Mouse (Mus musculus) hindbrain, embryonic 10.5 days (tissue): Measurements from ENCODE around the gene Sik3. TPM values are rescaled to one million over a fixed set of nuclear protein-coding genes. Genes with fewer than 3 reads are reported as not detected.

Source experiments
- DNase-seq: peaks from one replicate; pipeline ENCODE4 v3.0.0-alpha.2; 2017; ENCODE audit warnings: low spot score
- H3K27ac ChIP-seq: fragments of 300-500 bp; sonication (generic); 2 replicates; pipeline ENCODE4 v1.5.1; 2016; ENCODE audit warnings: mild to moderate bottlenecking, moderate library complexity
- H3K27me3 ChIP-seq: fragments of 300-500 bp; sonication (generic); 2 replicates; pipeline ENCODE4 v1.6.1; 2016; ENCODE audit warnings: mild to moderate bottlenecking; ENCODE audit not compliant: poor library complexity, insufficient read depth, severe bottlenecking
- H3K36me3 ChIP-seq: fragments of 300-500 bp; sonication (generic); 2 replicates; pipeline ENCODE4 v1.6.1; 2016; ENCODE audit warnings: mild to moderate bottlenecking, moderate library complexity
- H3K4me1 ChIP-seq: fragments of 300-500 bp; sonication (generic); replicated peaks from 2 replicates; pipeline ENCODE4 v1.6.1; 2016; ENCODE audit warnings: mild to moderate bottlenecking
- H3K4me3 ChIP-seq: fragments of 300-500 bp; sonication (generic); 2 replicates; pipeline ENCODE4 v1.5.1; 2016; ENCODE audit warnings: mild to moderate bottlenecking, moderate library complexity
- H3K9me3 ChIP-seq: fragments of 300-500 bp; sonication (generic); 2 replicates; pipeline ENCODE4 v1.6.1; 2016; ENCODE audit warnings: mild to moderate bottlenecking, moderate library complexity
- WGBS: fragments of 180-500 bp; shearing (Covaris S2); methylation state at CpG from one replicate; pipeline ENCODE4 v1.1.7; 2016; 5-methylcytosine and 5-hydroxymethylcytosine counted together
- polyA plus RNA-seq: library from polyadenylated mRNA; unstranded; fragments of >200 nt; fragmentation: Nextera tagmentation; extraction: Ambion mirVana; gene quantifications from 2 replicates; pipeline ENCODE4 v1.2.1, GENCODE M21; 2016

Sik3 gene
- polyA plus RNA-seq, 1 experiment from 2014 or later = 7.1 TPM

GRCm38 (mm10) chr9:46270782-46271181 lies 258.2 kb downstream of the Sik3 start:
- 92% methylated on average over 4 of the region's 4 CpGs for WGBS
- Histone ChIP-seq H3K4me1 (peaks cover 21% of the 10 kb centered on the region), H3K27ac (no peak overlapping the region), H3K36me3 (peaks cover 15% of the 10 kb centered on the region), H3K4me3 (no peak overlapping the region), H3K27me3 (peaks cover 36% of the 10 kb centered on the region), H3K9me3 (no peaks in the 10 kb centered on the region)
- DNase-seq = no peak

DNA sequence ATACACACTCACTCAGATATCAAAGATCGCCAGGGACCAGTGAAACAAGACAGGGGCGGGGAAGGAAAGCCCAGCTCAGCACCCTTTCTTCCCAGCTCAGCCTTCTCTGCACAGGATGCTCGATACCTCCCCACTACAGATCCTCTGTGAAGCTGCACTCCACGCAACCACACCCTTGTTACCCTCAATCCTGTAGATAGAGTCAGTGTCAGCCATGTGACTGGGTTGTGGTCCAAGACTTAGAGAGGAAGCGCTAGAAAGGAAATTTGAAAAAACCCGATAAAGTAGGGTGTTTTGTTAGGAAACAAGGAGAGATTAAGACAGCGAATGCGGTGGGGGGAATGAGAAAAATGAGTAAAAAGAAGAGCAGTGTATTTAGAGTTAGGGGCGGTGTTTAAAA lies 259.4 kb downstream of the Sik3 start:
- Histone ChIP-seq H3K36me3 (peaks cover 28% of the 10 kb centered on the region), H3K9me3 (no peaks in the 10 kb centered on the region), H3K27me3 (peaks cover 36% of the 10 kb centered on the region), H3K27ac (no peak overlapping the region), H3K4me1 (peaks cover 21% of the 10 kb centered on the region), H3K4me3 (peak overlapping the region; percentile 95; the same call in 1 of the 2 replicates)
- 84% methylated on average over 9 of the region's 9 CpGs for WGBS
- DNase-seq = no peak

GRCm38 (mm10) chr9:46272677-46273454 lies 260.2 kb downstream of the Sik3 start, which contains the start of gene Zpr1:
Gene Zpr1, plus strand, starts transcription at chr9:46273064.
- Histone ChIP-seq H3K9me3 (no peaks in the 10 kb centered on the region), H3K36me3 (peaks cover 36% of the 10 kb centered on the region), H3K27me3 (peaks cover 36% of the 10 kb centered on the region), H3K4me3 (peak within 1 kb of the TSS; percentile 95), H3K27ac (peak within 1 kb of the TSS; percentile 86), H3K4me1 (peaks cover 21% of the 10 kb centered on the region)
- WGBS = 7% methylated on average over 45 of the region's 45 CpGs
- peak; percentile 91 for DNase-seq

Other genes with a start within 250 kb of the Sik3 start
- 16.0 and 20.9 TPM in 2 replicates for gene Cep164, start 184.1 kb upstream of the Sik3 start, polyA plus RNA-seq
- 24.0 and 29.6 TPM in 2 replicates for gene Bace1, start 174.2 kb upstream of the Sik3 start, polyA plus RNA-seq
- 20.4 and 25.7 TPM in 2 replicates for gene Pcsk7, start 106.3 kb upstream of the Sik3 start, polyA plus RNA-seq
- gene Rnf214, start 105.9 kb upstream of the Sik3 start, polyA plus RNA-seq = 71.8 and 84.1 TPM in 2 replicates
- gene Tagln, start 76.8 kb upstream of the Sik3 start, polyA plus RNA-seq = 23.0 and 34.8 TPM in 2 replicates
- 26.3 and 28.3 TPM in 2 replicates for gene Sidt2, start 57.6 kb upstream of the Sik3 start, polyA plus RNA-seq
- gene Pafah1b2, start 130 bp upstream of the Sik3 start, polyA plus RNA-seq = 275 and 282 TPM in 2 replicates
- gene Apoa1, start 215.8 kb downstream of the Sik3 start, polyA plus RNA-seq = 0.75 and 0.88 TPM in 2 replicates
- not detected in 2 replicates for gene Apoc3, start 222.8 kb downstream of the Sik3 start, polyA plus RNA-seq
- gene Apoa4, start 227.9 kb downstream of the Sik3 start, polyA plus RNA-seq = not detected in 2 replicates